11 mouse cellular contexts compared by ENCODE assay signal in the genomic region with DNA sequence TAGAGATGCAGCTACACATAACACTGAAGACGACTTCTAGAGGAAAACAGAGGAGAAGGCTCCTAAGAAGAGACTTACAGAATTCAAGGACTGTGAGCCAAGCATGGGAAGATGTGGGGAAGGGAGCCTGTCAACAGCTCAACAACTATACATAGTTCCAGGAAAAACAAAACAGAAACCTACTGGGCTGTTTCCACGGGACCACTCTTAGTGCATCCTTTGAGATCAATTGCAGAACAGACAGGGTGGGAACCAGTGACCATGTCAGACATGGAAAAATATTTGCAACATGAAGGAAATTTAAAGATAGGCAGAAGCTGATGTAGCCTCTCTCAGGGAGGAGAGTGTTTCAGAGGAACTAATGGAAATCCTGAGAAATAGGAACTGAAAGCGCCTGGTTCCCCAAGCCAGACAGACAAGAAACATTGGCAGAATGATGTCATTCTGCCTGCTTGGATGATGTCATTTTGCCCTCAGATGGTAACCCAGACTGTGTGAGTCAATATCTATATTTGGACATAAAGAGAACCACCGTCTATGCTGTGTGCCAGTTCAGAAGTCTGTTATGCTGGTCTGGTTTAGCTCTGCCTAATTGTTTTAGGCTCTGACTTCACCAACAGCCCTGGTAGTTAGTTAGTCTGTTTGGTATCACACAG. TPM values are rescaled to one million over a fixed set of nuclear protein-coding genes. Genes with fewer than 3 reads are reported as not detected.
DNase-seq lines count a peak whose midpoint lies in the region; ATAC-seq lines count a peak whose summit lies in the region.
"Had no signal": no experiment of that assay in that cellular context is flagged by ENCODE, and none has a peak within 500 bp of the region (broad histone marks: within the 10 kb centered on the region; RNA-seq: fewer than 3 reads in every experiment).

No protein-coding gene starts in this region.

- H3K9me3 ChIP-seq in heart, embryonic 15.5 days (replicated peaks): no peaks in the 10 kb centered on the region
- peaks cover 8% of the 10 kb centered on the region; the same call in 1 of the 2 replicates for H3K9me3 ChIP-seq in forebrain, embryonic 13.5 days (replicated peaks)
- H3K9me3 ChIP-seq: embryonic facial prominence, embryonic 12.5 days; kidney, embryonic 15.5 days had no signal

- no peaks in the 10 kb centered on the region for H3K36me3 ChIP-seq in heart, embryonic 15.5 days
- no peaks in the 10 kb centered on the region for H3K36me3 ChIP-seq in forebrain, embryonic 13.5 days (ENCODE audit: poor library complexity, severe bottlenecking)
- H3K36me3 ChIP-seq: embryonic facial prominence, embryonic 12.5 days; kidney, embryonic 15.5 days; limb, embryonic 12.5 days had no signal

- peaks cover 59% of the 10 kb centered on the region for H3K4me1 ChIP-seq in heart, embryonic 15.5 days (replicated peaks)
- no peaks in the 10 kb centered on the region for H3K4me1 ChIP-seq in forebrain, embryonic 13.5 days
- H3K4me1 ChIP-seq: embryonic facial prominence, embryonic 12.5 days; kidney, embryonic 15.5 days; limb, embryonic 12.5 days had no signal

- H3K9ac ChIP-seq in heart, embryonic 15.5 days: no peak overlapping the region
- H3K9ac ChIP-seq in forebrain, embryonic 13.5 days: no peak overlapping the region
- H3K9ac ChIP-seq: embryonic facial prominence, embryonic 12.5 days; kidney, embryonic 15.5 days; limb, embryonic 12.5 days had no signal

- peak; percentile 72 for ATAC-seq in heart, embryonic 15.5 days (replicated peaks; ENCODE audit: insufficient number of reproducible peaks, insufficient read depth, low FRiP score, low read depth)
- peak; percentile 89 for ATAC-seq in monocyte, adult 5-6 weeks (replicated peaks; ENCODE audit: insufficient number of reproducible peaks, low FRiP score, low TSS enrichment, poor library complexity, severe bottlenecking)
- ATAC-seq in forebrain, embryonic 13.5 days: no peak

- H3K4me2 ChIP-seq in heart, embryonic 15.5 days: peak overlapping the region; percentile 21; the same call in 1 of the 2 replicates
- no peak overlapping the region for H3K4me2 ChIP-seq in forebrain, embryonic 13.5 days
- H3K4me2 ChIP-seq: embryonic facial prominence, embryonic 12.5 days; kidney, embryonic 15.5 days; limb, embryonic 12.5 days had no signal

- DNase-seq in layer of hippocampus, adult 9-11 months: peak; percentile 68
- no peak for DNase-seq in layer of hippocampus, adult 8-10 months (ENCODE audit: low spot score in 2 of 2)
- peak; percentile 89 for DNase-seq in MN1 (ENCODE audit: low spot score)
- DNase-seq in cerebellum, adult 8-10 months: no peak
- DNase-seq in cerebellum, postnatal 14 days: no peak

- 17% methylated on average over 4 of the region's 4 CpGs for WGBS in heart, embryonic 15.5 days
- WGBS in forebrain, embryonic 13.5 days: 73% methylated on average over 4 of the region's 4 CpGs

- no peaks in the 10 kb centered on the region for H3K27me3 ChIP-seq in heart, embryonic 15.5 days
- H3K27me3 ChIP-seq in forebrain, embryonic 13.5 days: no peaks in the 10 kb centered on the region
- H3K27me3 ChIP-seq: embryonic facial prominence, embryonic 12.5 days; kidney, embryonic 15.5 days; limb, embryonic 12.5 days had no signal

- H3K4me3 ChIP-seq in heart, embryonic 15.5 days: no peak overlapping the region
- H3K4me3 ChIP-seq in forebrain, embryonic 13.5 days: no peak overlapping the region
- H3K4me3 ChIP-seq: embryonic facial prominence, embryonic 12.5 days; kidney, embryonic 15.5 days; limb, embryonic 12.5 days had no signal

- peak overlapping the region; percentile 85 for H3K27ac ChIP-seq in heart, embryonic 15.5 days
- no peak overlapping the region for H3K27ac ChIP-seq in forebrain, embryonic 13.5 days
- H3K27ac ChIP-seq: embryonic facial prominence, embryonic 12.5 days; kidney, embryonic 15.5 days; limb, embryonic 12.5 days had no signal

RNA-seq across cellular contexts. Expression of gene Tm7sf3, which starts 32.4 kb away (rescaled TPM):
- 10 to 100 TPM; 37.8 to 44.7 (median 42.7) TPM for total RNA-seq in layer of hippocampus, adult 8-10 months (2022)
- polyA plus RNA-seq in heart, embryonic 15.5 days (2015; fragmentation: Nextera tagmentation; extraction: Ambion mirVana): 32.8 and 38.6 TPM in 2 replicates
- total RNA-seq in monocyte, adult 5-6 weeks (2017): 20.2 to 24.6 TPM (median 21.3 TPM) in 3 replicates
- 21.7 and 27.1 TPM in 2 replicates for polyA plus RNA-seq in forebrain, embryonic 13.5 days (2015; fragmentation: Nextera tagmentation; extraction: Ambion mirVana)

RNA-seq across cellular contexts. Expression of gene Med21, which starts 32.7 kb away (rescaled TPM):
- 10 to 100 TPM; 40.5 to 52.6 (median 45.3) TPM for total RNA-seq in layer of hippocampus, adult 8-10 months (2022)
- polyA plus RNA-seq in heart, embryonic 15.5 days (2015; fragmentation: Nextera tagmentation; extraction: Ambion mirVana): 135 and 140 TPM in 2 replicates
- total RNA-seq in monocyte, adult 5-6 weeks (2017): 67.9 to 97.9 TPM (median 85.9 TPM) in 3 replicates
- 134 and 136 TPM in 2 replicates for polyA plus RNA-seq in forebrain, embryonic 13.5 days (2015; fragmentation: Nextera tagmentation; extraction: Ambion mirVana)

RNA-seq across cellular contexts. Expression of gene Stk38l, which starts 49.8 kb away (rescaled TPM):
- total RNA-seq in layer of hippocampus, adult 8-10 months (2022): 10 to 100 TPM; 23.6 to 29.2 (median 24.9) TPM
- 28.5 and 32.0 TPM in 2 replicates for polyA plus RNA-seq in heart, embryonic 15.5 days (2015; fragmentation: Nextera tagmentation; extraction: Ambion mirVana)
- total RNA-seq in monocyte, adult 5-6 weeks (2017): 11.4 to 19.1 TPM (median 18.1 TPM) in 3 replicates
- polyA plus RNA-seq in forebrain, embryonic 13.5 days (2015; fragmentation: Nextera tagmentation; extraction: Ambion mirVana): 14.7 and 15.3 TPM in 2 replicates

Comparison
In these comparisons a context has a peak if more than half of its experiments do, and no peak if none do; other contexts are left out.
1. DNase-seq: peak in layer of hippocampus, adult 9-11 months (single experiment) and MN1 (single experiment); none in layer of hippocampus, adult 8-10 months (0 of 2), cerebellum, adult 8-10 months (single experiment) and cerebellum, postnatal 14 days (0 of 2).